Mouse (Mus musculus) olfactory bulb, adult 2 months (tissue): ENCODE results near the gene Col12a1.

Experiments used
- CTCF ChIP-seq: fragments of 200-500 bp; IDR thresholded peaks from 2 replicates; pipeline ENCODE4 v1.5.1; 2012; ENCODE audit warnings: low read depth, mild to moderate bottlenecking, low read length, moderate library complexity; ENCODE audit not compliant: insufficient read depth
- POLR2A ChIP-seq: fragments of 200-500 bp; IDR thresholded peaks from 2 replicates; pipeline ENCODE4 v1.6.1; 2012; ENCODE audit warnings: mild to moderate bottlenecking, low read depth, low read length, moderate library complexity; ENCODE audit not compliant: insufficient read depth

DNA sequence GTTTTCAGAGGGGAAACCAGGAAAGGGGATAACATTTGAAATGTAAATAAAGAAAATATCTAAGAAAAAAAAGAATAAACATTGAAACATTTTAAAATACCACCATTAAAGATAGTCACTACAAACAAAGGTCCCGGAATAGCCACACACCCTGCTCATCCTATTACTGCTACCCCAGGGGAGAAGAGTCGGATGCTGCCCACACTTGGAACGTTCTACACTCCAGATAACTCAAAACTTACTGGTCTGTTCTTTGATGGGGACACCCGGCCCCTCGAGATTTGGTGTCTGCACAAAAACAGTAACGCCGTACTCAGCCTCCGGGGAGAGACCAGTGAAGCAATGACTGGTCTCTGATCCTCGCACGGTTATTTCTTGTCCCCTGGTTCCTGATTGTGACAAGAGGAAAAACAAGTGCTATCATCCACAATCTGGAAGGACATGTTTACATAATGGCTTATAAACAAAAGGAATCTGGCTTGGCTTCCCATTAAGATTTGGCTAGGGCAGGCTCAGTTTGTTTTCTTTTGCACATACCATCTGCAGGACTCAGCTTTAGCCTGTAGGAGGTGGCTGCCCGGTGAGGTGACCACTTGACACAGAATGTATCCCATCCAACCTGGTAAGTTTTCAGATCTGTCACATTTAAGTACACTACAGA lies 79.1 kb downstream of the Col12a1 start:
- TF ChIP-seq POLR2A (no peak), CTCF (no peak)
